Mouse (Mus musculus): ENCODE data around the gene Ces1f. TPM values are rescaled to one million over a fixed set of nuclear protein-coding genes. Genes with fewer than 3 reads are reported as not detected.
"Not testable (repeated sequence)": the region's sequence is repeated elsewhere in the genome, so short reads cannot be mapped to it uniquely, and the experiment has no call there.

Ces1f gene
- polyA plus RNA-seq, 1 experiment: not detected

GRCm38 (mm10) chr8:93229446-93229845 is 50.1 kb downstream of the Ces1f start, which contains the start of gene Ces1e:
Gene Ces1e (minus strand): TSS chr8:93229619.
- Histone ChIP-seq H3K4me3 (ENCODE audit: insufficient read depth, poor library complexity, severe bottlenecking) (no peak within 1 kb of the TSS), H3K79me3 (ENCODE audit: low read depth) (no peaks in the 10 kb centered on the region), H3K36me3 (ENCODE audit: control insufficient read depth, insufficient read depth) (no peaks in the 10 kb centered on the region), H3ac (ENCODE audit: control insufficient read depth, insufficient read length, low read depth) (no peak within 1 kb of the TSS), H3K27me3 (ENCODE audit: control insufficient read depth, insufficient read depth, insufficient read length) (no peaks in the 10 kb centered on the region), H3K79me2 (ENCODE audit: control insufficient read depth, insufficient read depth) (no peaks in the 10 kb centered on the region)
- TF ChIP-seq MYOG (IDR thresholded peaks at IDR 0.05; ENCODE audit: control insufficient read depth, extremely low read depth, insufficient read length) (no peak), CEBPB (IDR thresholded peaks at IDR 0.05; ENCODE audit: low read depth) (no peak), USF1 (IDR thresholded peaks at IDR 0.05; ENCODE audit: low read depth) (no peak), MYOD1 (IDR thresholded peaks at IDR 0.05; ENCODE audit: control insufficient read depth, insufficient read length, low read depth) (no peak), MAX (IDR thresholded peaks at IDR 0.05) (no peak), CTCF (IDR thresholded peaks at IDR 0.05; ENCODE audit: control insufficient read depth, insufficient read depth, insufficient read length) (no peak), FOSL1 (IDR thresholded peaks at IDR 0.05; ENCODE audit: insufficient read depth, low read length, poor library complexity, severe bottlenecking) (no peak)

- no peak for TF ChIP-seq MYOG (IDR thresholded peaks at IDR 0.05; ENCODE audit: control insufficient read depth, extremely low read depth, insufficient read length)
- no peak for TF ChIP-seq MAX (IDR thresholded peaks at IDR 0.05)
- no peak for TF ChIP-seq MYOD1 (IDR thresholded peaks at IDR 0.05; ENCODE audit: control insufficient read depth, insufficient read length, low read depth)
- no peak for TF ChIP-seq FOSL1 (IDR thresholded peaks at IDR 0.05; ENCODE audit: insufficient read depth, low read length, poor library complexity, severe bottlenecking)
- no peak for TF ChIP-seq USF1 (IDR thresholded peaks at IDR 0.05; ENCODE audit: low read depth)
- TF ChIP-seq CTCF (IDR thresholded peaks at IDR 0.05; ENCODE audit: control insufficient read depth, insufficient read depth, insufficient read length): no peak
- TF ChIP-seq CEBPB (IDR thresholded peaks at IDR 0.05; ENCODE audit: low read depth): no peak
- Histone ChIP-seq H3ac (ENCODE audit: control insufficient read depth, insufficient read length, low read depth) (no peak overlapping the region), H3K79me3 (ENCODE audit: low read depth) (no peaks in the 10 kb centered on the region), H3K27me3 (ENCODE audit: control insufficient read depth, insufficient read depth, insufficient read length) (no peaks in the 10 kb centered on the region), H3K4me3 (ENCODE audit: insufficient read depth, poor library complexity, severe bottlenecking) (no peak overlapping the region), H3K36me3 (ENCODE audit: control insufficient read depth, insufficient read depth) (no peaks in the 10 kb centered on the region), H3K79me2 (ENCODE audit: control insufficient read depth, insufficient read depth) (no peaks in the 10 kb centered on the region)
These were observed 50.7 kb downstream of the Ces1f start for GRCm38 (mm10) chr8:93228673-93229370.

- H3K79me3 ChIP-seq (ENCODE audit: low read depth); H3K79me2 ChIP-seq (ENCODE audit: control insufficient read depth, insufficient read depth); H3K27me3 ChIP-seq (ENCODE audit: control insufficient read depth, insufficient read depth, insufficient read length); H3ac ChIP-seq (ENCODE audit: control insufficient read depth, insufficient read length, low read depth); H3K36me3 ChIP-seq (ENCODE audit: control insufficient read depth, insufficient read depth); H3K4me3 ChIP-seq (ENCODE audit: insufficient read depth, poor library complexity, severe bottlenecking): not testable (repeated sequence)
These were observed 53.1 kb downstream of the Ces1f start for GRCm38 (mm10) chr8:93226471-93226870.

- Histone ChIP-seq H3ac (ENCODE audit: control insufficient read depth, insufficient read length, low read depth) (no peak overlapping the region), H3K36me3 (ENCODE audit: control insufficient read depth, insufficient read depth) (no peaks in the 10 kb centered on the region), H3K79me3 (ENCODE audit: low read depth) (no peaks in the 10 kb centered on the region), H3K79me2 (ENCODE audit: control insufficient read depth, insufficient read depth) (no peaks in the 10 kb centered on the region), H3K27me3 (ENCODE audit: control insufficient read depth, insufficient read depth, insufficient read length) (no peaks in the 10 kb centered on the region), H3K4me3 (ENCODE audit: insufficient read depth, poor library complexity, severe bottlenecking) (no peak overlapping the region)
- TF ChIP-seq CTCF (IDR thresholded peaks at IDR 0.05; ENCODE audit: control insufficient read depth, insufficient read depth, insufficient read length) (no peak), USF1 (IDR thresholded peaks at IDR 0.05; ENCODE audit: low read depth) (no peak), CEBPB (IDR thresholded peaks at IDR 0.05; ENCODE audit: low read depth) (no peak), FOSL1 (IDR thresholded peaks at IDR 0.05; ENCODE audit: insufficient read depth, low read length, poor library complexity, severe bottlenecking) (no peak), MYOD1 (IDR thresholded peaks at IDR 0.05; ENCODE audit: control insufficient read depth, insufficient read length, low read depth) (no peak), MYOG (IDR thresholded peaks at IDR 0.05; ENCODE audit: control insufficient read depth, extremely low read depth, insufficient read length) (no peak), MAX (IDR thresholded peaks at IDR 0.05) (no peak)
These were observed 57.7 kb downstream of the Ces1f start for GRCm38 (mm10) chr8:93221896-93222295.

DNA sequence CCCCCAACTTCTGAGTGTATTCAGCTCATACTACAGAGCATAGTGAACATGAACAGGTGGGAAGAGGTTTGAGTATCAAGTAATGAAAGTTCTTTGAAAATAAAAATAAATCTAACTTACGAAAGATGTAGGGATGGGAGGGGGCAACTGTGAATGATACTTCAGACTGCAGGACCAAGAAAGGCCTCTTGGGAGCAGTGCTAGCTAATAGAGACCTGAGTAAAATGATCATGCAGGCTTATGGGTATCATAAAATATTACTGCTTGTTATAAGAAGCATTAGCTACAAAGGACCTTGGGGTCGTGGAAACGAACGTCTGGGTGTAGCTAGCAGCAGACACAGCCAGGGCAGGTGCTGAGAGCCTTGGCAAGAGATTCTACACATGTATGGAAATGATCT is 61.7 kb downstream of the Ces1f start:
- Histone ChIP-seq H3K79me2 (ENCODE audit: control insufficient read depth, insufficient read depth) (no peaks in the 10 kb centered on the region), H3K4me3 (ENCODE audit: insufficient read depth, poor library complexity, severe bottlenecking) (no peak overlapping the region), H3K79me3 (ENCODE audit: low read depth) (no peaks in the 10 kb centered on the region), H3K27me3 (ENCODE audit: control insufficient read depth, insufficient read depth, insufficient read length) (no peaks in the 10 kb centered on the region), H3ac (ENCODE audit: control insufficient read depth, insufficient read length, low read depth) (no peak overlapping the region), H3K36me3 (ENCODE audit: control insufficient read depth, insufficient read depth) (no peaks in the 10 kb centered on the region)
- no peak for TF ChIP-seq CEBPB (IDR thresholded peaks at IDR 0.05; ENCODE audit: low read depth)
- no peak for TF ChIP-seq USF1 (IDR thresholded peaks at IDR 0.05; ENCODE audit: low read depth)
- no peak for TF ChIP-seq MYOD1 (IDR thresholded peaks at IDR 0.05; ENCODE audit: control insufficient read depth, insufficient read length, low read depth)
- TF ChIP-seq MYOG (IDR thresholded peaks at IDR 0.05; ENCODE audit: control insufficient read depth, extremely low read depth, insufficient read length): no peak
- TF ChIP-seq MAX (IDR thresholded peaks at IDR 0.05): no peak
- TF ChIP-seq CTCF (IDR thresholded peaks at IDR 0.05; ENCODE audit: control insufficient read depth, insufficient read depth, insufficient read length): no peak
- no peak for TF ChIP-seq FOSL1 (IDR thresholded peaks at IDR 0.05; ENCODE audit: insufficient read depth, low read length, poor library complexity, severe bottlenecking)

- Histone ChIP-seq H3ac (ENCODE audit: control insufficient read depth, insufficient read length, low read depth) (no peak overlapping the region), H3K36me3 (ENCODE audit: control insufficient read depth, insufficient read depth) (no peaks in the 10 kb centered on the region)
- TF ChIP-seq USF1 (IDR thresholded peaks at IDR 0.05; ENCODE audit: low read depth) (no peak), MYOG (IDR thresholded peaks at IDR 0.05; ENCODE audit: control insufficient read depth, extremely low read depth, insufficient read length) (no peak), MAX (IDR thresholded peaks at IDR 0.05) (no peak), MYOD1 (IDR thresholded peaks at IDR 0.05; ENCODE audit: control insufficient read depth, insufficient read length, low read depth) (no peak), CEBPB (IDR thresholded peaks at IDR 0.05; ENCODE audit: low read depth) (no peak), FOSL1 (IDR thresholded peaks at IDR 0.05; ENCODE audit: insufficient read depth, low read length, poor library complexity, severe bottlenecking) (no peak), CTCF (IDR thresholded peaks at IDR 0.05; ENCODE audit: control insufficient read depth, insufficient read depth, insufficient read length) (no peak)
These were observed 62.2 kb downstream of the Ces1f start for GRCm38 (mm10) chr8:93217375-93217774.

More at GRCm38 (mm10) chr8:93217375-93217774, 62.2 kb downstream of the Ces1f start:
- no peaks in the 10 kb centered on the region for H3K27me3 ChIP-seq (ENCODE audit: control insufficient read depth, insufficient read depth, insufficient read length)
- no peak overlapping the region for H3K4me3 ChIP-seq (ENCODE audit: insufficient read depth, poor library complexity, severe bottlenecking)
- no peaks in the 10 kb centered on the region for H3K79me2 ChIP-seq (ENCODE audit: control insufficient read depth, insufficient read depth)
- H3K79me3 ChIP-seq (ENCODE audit: low read depth): no peaks in the 10 kb centered on the region
